Mouse (Mus musculus): ENCODE data around the gene Apobr. TPM values are rescaled to one million over a fixed set of nuclear protein-coding genes. Genes with fewer than 3 reads are reported as not detected.

Gene Apobr
- polyA plus RNA-seq (2015; fragmentation: Nextera tagmentation; extraction: Ambion mirVana): 2.3 and 2.5 TPM in 2 replicates

- no peaks in the 10 kb centered on the region for H3K9me3 ChIP-seq (replicated peaks)
- 0 out of 2 replicates have a peak, but pooled peaks cover 6% of the 10 kb centered on the region for H3K36me3 ChIP-seq (replicated peaks)
- H3K4me2 ChIP-seq: peak within 1 kb of the TSS; percentile 89
- WGBS (ENCODE audit: insufficient replicate concordance): 22% methylated on average over 8 of the region's 8 CpGs
- peak within 1 kb of the TSS; percentile 61 for H3K4me3 ChIP-seq (replicated peaks)
- H3K9ac ChIP-seq: peak within 1 kb of the TSS; percentile 9; the same call in 1 of the 2 replicates
- ATAC-seq (ENCODE audit: insufficient read depth): no peak
- H3K27ac ChIP-seq (replicated peaks): peak within 1 kb of the TSS; percentile 68
- peaks cover 28% of the 10 kb centered on the region for H3K4me1 ChIP-seq (replicated peaks)
- peaks cover 15% of the 10 kb centered on the region; the same call in 1 of the 2 replicates for H3K27me3 ChIP-seq
Measured at GRCm38 (mm10) chr7:126584506-126584977, at the start of gene Apobr. Gene Apobr (plus strand): TSS chr7:126584942.

- H3K9ac ChIP-seq: no peak overlapping the region
- H3K4me3 ChIP-seq (replicated peaks): peak overlapping the region; percentile 47
- no peak for ATAC-seq (ENCODE audit: insufficient read depth)
- peak overlapping the region; percentile 74 for H3K4me2 ChIP-seq
- 0 out of 2 replicates have a peak, but pooled peaks cover 5% of the 10 kb centered on the region for H3K4me1 ChIP-seq (replicated peaks)
- H3K27ac ChIP-seq (replicated peaks): no peak overlapping the region
- peaks cover 28% of the 10 kb centered on the region for H3K27me3 ChIP-seq
- no peaks in the 10 kb centered on the region for H3K9me3 ChIP-seq (replicated peaks)
- no peaks in the 10 kb centered on the region for H3K36me3 ChIP-seq (replicated peaks)
- 1% methylated on average over 28 of the region's 28 CpGs for WGBS (ENCODE audit: insufficient replicate concordance)
Measured at GRCm38 (mm10) chr7:126535766-126536165, 49.0 kb upstream of the Apobr start.

GRCm38 (mm10) chr7:126536466-126536865 lies 48.3 kb upstream of the Apobr start:
- Histone ChIP-seq H3K4me2 (peak overlapping the region; percentile 74), H3K4me3 (replicated peaks) (peak overlapping the region; percentile 47; the same call in 1 of the 2 replicates), H3K9me3 (replicated peaks) (no peaks in the 10 kb centered on the region), H3K27me3 (peaks cover 28% of the 10 kb centered on the region), H3K4me1 (replicated peaks) (0 out of 2 replicates have a peak, but pooled peaks cover 5% of the 10 kb centered on the region), H3K36me3 (replicated peaks) (no peaks in the 10 kb centered on the region), H3K27ac (replicated peaks) (no peak overlapping the region), H3K9ac (no peak overlapping the region)
- WGBS (ENCODE audit: insufficient replicate concordance): 63% methylated on average over 9 of the region's 9 CpGs
- no peak for ATAC-seq (ENCODE audit: insufficient read depth)

DNA sequence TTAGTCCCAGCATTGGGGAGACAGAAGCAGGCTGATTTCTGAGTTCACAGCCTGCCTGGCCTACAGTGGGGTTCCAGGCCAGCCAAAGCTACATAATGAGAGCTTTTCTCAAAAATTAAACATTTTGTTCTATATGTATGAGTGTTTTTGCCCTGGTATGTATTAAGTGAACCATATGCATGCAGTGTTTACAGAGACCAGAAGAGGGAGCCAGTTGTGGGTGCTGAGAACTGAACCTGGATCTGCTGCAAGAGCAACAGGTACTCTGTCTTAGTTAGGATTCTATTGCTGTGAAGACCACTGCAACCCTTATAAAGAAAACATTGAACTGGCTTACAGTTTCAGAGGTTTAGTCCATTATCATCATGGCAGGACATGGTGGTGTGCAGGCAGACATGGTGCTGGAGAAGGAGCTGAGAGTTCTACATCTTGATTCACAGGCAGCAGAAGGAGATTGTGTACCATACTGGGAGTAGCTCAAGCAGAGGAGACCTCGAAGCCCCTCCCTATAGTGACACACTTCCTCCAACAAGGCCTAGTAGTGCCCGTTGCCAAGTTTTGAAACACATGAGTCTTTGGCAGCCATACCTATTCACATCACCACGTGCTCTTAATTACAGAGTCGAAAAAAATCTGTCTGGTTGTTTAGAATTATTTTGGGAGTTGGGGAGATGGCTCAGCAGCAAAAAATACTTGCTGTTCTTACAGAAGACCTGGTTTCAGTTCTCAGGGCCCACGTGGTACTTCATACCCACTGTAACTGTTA lies 46.7 kb upstream of the Apobr start:
- WGBS (ENCODE audit: insufficient replicate concordance): 54% methylated on average over 5 of the region's 5 CpGs
- 0 out of 2 replicates have a peak, but pooled peaks cover 5% of the 10 kb centered on the region for H3K4me1 ChIP-seq (replicated peaks)
- H3K9ac ChIP-seq: no peak overlapping the region
- H3K27me3 ChIP-seq: peaks cover 28% of the 10 kb centered on the region
- no peak for ATAC-seq (ENCODE audit: insufficient read depth)
- no peak overlapping the region for H3K4me2 ChIP-seq
- no peaks in the 10 kb centered on the region for H3K36me3 ChIP-seq (replicated peaks)
- no peaks in the 10 kb centered on the region for H3K9me3 ChIP-seq (replicated peaks)
- H3K27ac ChIP-seq (replicated peaks): no peak overlapping the region
- no peak overlapping the region for H3K4me3 ChIP-seq (replicated peaks)

DNA sequence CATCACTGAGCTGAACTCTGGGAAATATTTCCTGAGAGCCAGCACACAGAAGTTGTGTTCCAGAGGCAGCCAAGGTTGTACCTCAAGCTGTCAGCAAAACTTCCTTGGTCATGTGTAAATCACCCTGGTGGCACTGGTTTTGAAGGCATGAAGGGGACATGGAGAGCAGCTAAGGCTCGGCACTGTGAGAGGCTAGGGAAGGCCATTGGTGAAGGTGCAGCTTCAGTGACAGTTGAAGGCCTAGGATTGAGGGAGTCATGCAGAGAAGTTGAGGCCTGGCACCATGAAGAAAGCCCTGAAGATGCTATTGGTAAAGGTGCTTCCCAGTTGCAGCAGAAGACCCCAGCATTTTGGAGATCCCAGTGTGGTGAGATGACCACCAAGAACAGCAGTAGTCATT lies 43.1 kb upstream of the Apobr start:
- no peaks in the 10 kb centered on the region for H3K9me3 ChIP-seq (replicated peaks)
- no peak overlapping the region for H3K4me3 ChIP-seq (replicated peaks)
- 0 out of 2 replicates have a peak, but pooled peaks cover 5% of the 10 kb centered on the region for H3K4me1 ChIP-seq (replicated peaks)
- 38% methylated on average over 1 of the region's 1 CpGs for WGBS (ENCODE audit: insufficient replicate concordance)
- peaks cover 6% of the 10 kb centered on the region for H3K27me3 ChIP-seq
- H3K27ac ChIP-seq (replicated peaks): no peak overlapping the region
- no peak overlapping the region for H3K9ac ChIP-seq
- H3K4me2 ChIP-seq: no peak overlapping the region
- ATAC-seq (ENCODE audit: insufficient read depth): no peak
- H3K36me3 ChIP-seq (replicated peaks): peaks cover 26% of the 10 kb centered on the region

DNA sequence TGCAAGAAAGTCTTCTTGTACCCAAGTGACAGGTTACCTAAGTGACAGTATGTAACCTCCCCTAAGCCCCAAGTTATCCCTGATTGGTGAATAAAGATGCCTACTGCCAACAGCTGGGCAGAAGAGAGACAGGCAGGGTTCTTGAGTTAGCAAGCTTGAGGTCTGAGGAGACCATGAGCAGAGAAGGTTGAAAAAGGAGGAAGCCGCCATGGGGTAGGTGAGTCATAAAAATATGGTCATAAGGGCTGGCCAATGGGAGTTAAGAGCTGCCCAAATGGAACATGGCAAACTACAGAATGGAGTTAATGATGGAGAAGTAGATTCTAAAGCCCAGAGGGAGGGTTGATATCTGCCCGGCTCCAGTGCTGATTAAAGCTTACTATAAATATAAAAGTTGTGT lies 39.1 kb upstream of the Apobr start:
- Histone ChIP-seq H3K9ac (no peak overlapping the region), H3K4me3 (replicated peaks) (no peak overlapping the region), H3K27ac (replicated peaks) (no peak overlapping the region), H3K36me3 (replicated peaks) (peaks cover 66% of the 10 kb centered on the region), H3K4me1 (replicated peaks) (no peaks in the 10 kb centered on the region), H3K27me3 (no peaks in the 10 kb centered on the region), H3K9me3 (replicated peaks) (no peaks in the 10 kb centered on the region), H3K4me2 (no peak overlapping the region)
- no peak for ATAC-seq (ENCODE audit: insufficient read depth)
- 80% methylated on average over 2 of the region's 2 CpGs for WGBS (ENCODE audit: insufficient replicate concordance)

- no peak overlapping the region for H3K9ac ChIP-seq
- no peak overlapping the region for H3K4me2 ChIP-seq
- H3K4me3 ChIP-seq (replicated peaks): no peak overlapping the region
- H3K4me1 ChIP-seq (replicated peaks): no peaks in the 10 kb centered on the region
- no peaks in the 10 kb centered on the region for H3K9me3 ChIP-seq (replicated peaks)
- WGBS (ENCODE audit: insufficient replicate concordance): 82% methylated on average over 1 of the region's 1 CpGs
- H3K27me3 ChIP-seq: no peaks in the 10 kb centered on the region
- no peak overlapping the region for H3K27ac ChIP-seq (replicated peaks)
- no peak for ATAC-seq (ENCODE audit: insufficient read depth)
- peaks cover 96% of the 10 kb centered on the region for H3K36me3 ChIP-seq (replicated peaks)
Measured at GRCm38 (mm10) chr7:126554796-126555195, 29.9 kb upstream of the Apobr start.

DNA sequence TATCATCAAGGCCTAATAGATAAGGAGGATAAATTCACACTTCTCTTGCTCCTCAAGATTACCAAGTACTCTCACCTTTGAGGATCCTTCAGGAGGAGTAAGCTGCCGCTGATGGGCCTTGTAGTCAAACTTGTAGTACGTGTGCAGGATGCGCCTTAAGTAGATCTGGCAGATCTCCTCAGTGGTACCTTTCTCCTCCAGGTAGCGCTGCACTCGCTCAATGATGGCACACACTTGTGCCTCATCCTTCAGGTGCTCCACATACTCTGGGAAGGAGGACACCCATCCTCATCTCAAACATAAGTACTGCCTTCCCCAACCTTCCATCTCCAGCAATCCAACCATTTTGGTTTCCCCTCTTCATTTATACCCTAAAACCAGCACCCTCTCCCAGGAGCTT lies 28.1 kb upstream of the Apobr start:
- peaks cover 95% of the 10 kb centered on the region for H3K36me3 ChIP-seq (replicated peaks)
- no peak for ATAC-seq (ENCODE audit: insufficient read depth)

GRCm38 (mm10) chr7:126565693-126566092 lies 19.0 kb upstream of the Apobr start:
- Histone ChIP-seq H3K4me3 (replicated peaks) (peak overlapping the region; percentile 86), H3K27ac (replicated peaks) (peak overlapping the region; percentile 82), H3K9ac (peak overlapping the region; percentile 91), H3K4me1 (replicated peaks) (peaks cover 18% of the 10 kb centered on the region), H3K9me3 (replicated peaks) (no peaks in the 10 kb centered on the region), H3K27me3 (no peaks in the 10 kb centered on the region), H3K4me2 (peak overlapping the region; percentile 74), H3K36me3 (replicated peaks) (peaks cover 41% of the 10 kb centered on the region)
- peak; percentile 30 for ATAC-seq (ENCODE audit: insufficient read depth)
- WGBS (ENCODE audit: insufficient replicate concordance): 1% methylated on average over 28 of the region's 28 CpGs

More for the DNA sequence above, 28.1 kb upstream of the Apobr start:
- H3K9ac ChIP-seq: no peak overlapping the region
- 88% methylated on average over 5 of the region's 5 CpGs for WGBS (ENCODE audit: insufficient replicate concordance)
- H3K9me3 ChIP-seq (replicated peaks): no peaks in the 10 kb centered on the region
- H3K4me1 ChIP-seq (replicated peaks): no peaks in the 10 kb centered on the region
- H3K4me3 ChIP-seq (replicated peaks): no peak overlapping the region
- no peaks in the 10 kb centered on the region for H3K27me3 ChIP-seq
- no peak overlapping the region for H3K4me2 ChIP-seq
- no peak overlapping the region for H3K27ac ChIP-seq (replicated peaks)

DNA sequence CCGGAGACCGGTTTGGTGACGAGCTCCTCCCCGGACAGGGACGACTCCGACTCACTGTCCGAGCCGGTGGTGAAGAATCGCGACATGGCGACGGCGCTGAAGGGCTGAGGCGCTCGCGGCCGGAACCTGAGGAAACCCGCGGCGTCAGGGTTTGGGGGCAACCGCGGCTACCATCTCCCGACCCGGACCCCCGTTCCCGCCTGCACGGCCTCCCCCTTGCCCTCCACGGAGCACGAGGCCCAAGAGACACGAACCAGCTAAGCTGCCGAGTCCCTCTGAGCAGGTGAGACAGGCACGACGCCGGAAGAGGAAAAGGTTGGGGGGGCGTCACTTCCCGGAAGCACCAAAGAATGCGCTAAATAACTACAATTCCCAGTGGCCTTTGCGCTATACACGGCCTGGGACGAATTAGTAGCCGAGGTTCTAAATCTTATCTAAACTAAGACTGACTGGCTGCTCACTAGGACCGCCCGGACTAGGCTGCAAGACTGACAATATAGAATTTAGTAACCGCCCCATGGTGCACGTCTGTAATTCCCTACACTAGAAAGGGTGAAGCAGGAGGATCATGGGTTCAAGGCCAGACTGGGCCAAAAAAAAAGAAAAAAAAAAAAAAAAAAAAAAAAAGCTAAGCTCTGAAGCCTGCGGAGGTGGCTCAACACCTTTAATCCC lies 18.5 kb upstream of the Apobr start, which contains the start of gene Eif3c:
Eif3c (minus strand) TSS at position 318 of the 672 bp plus-strand sequence.
- Histone ChIP-seq H3K27ac (replicated peaks) (peak within 1 kb of the TSS; percentile 82), H3K4me3 (replicated peaks) (peak within 1 kb of the TSS; percentile 86), H3K27me3 (no peaks in the 10 kb centered on the region), H3K36me3 (replicated peaks) (peaks cover 35% of the 10 kb centered on the region), H3K9ac (peak within 1 kb of the TSS; percentile 91), H3K4me2 (peak within 1 kb of the TSS; percentile 74), H3K9me3 (replicated peaks) (no peaks in the 10 kb centered on the region), H3K4me1 (replicated peaks) (peaks cover 18% of the 10 kb centered on the region)
- peak; percentile 97 for ATAC-seq (ENCODE audit: insufficient read depth)
- under 1% methylated on average over 46 of the region's 46 CpGs for WGBS (ENCODE audit: insufficient replicate concordance)

DNA sequence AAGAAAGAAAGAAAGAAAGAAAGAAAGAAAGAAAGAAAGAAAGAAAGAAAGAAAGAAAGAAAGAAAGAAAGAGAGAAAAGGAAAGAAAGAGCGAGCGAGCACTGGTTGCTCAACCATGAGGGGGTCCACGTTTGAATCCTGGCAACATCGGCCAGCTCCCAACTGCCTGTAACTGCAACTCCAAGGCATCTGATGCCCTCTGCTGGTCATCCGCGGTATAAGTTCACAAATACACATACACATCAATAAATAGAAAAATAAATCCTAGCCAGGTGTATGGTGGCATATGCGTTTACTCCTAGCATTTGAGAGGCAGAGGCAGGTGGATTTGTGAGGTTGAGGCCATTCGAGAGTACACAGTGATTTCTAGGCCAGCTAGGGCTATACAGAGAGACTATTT lies 7.8 kb upstream of the Apobr start:
- H3K36me3 ChIP-seq (replicated peaks): peaks cover 37% of the 10 kb centered on the region
- 49% methylated on average over 8 of the region's 8 CpGs for WGBS (ENCODE audit: insufficient replicate concordance)
- H3K4me2 ChIP-seq: no peak overlapping the region
- no peaks in the 10 kb centered on the region for H3K9me3 ChIP-seq (replicated peaks)
- ATAC-seq (ENCODE audit: insufficient read depth): no peak
- H3K4me1 ChIP-seq (replicated peaks): no peaks in the 10 kb centered on the region
- H3K9ac ChIP-seq: no peak overlapping the region
- no peak overlapping the region for H3K27ac ChIP-seq (replicated peaks)
- no peaks in the 10 kb centered on the region for H3K27me3 ChIP-seq
- no peak overlapping the region for H3K4me3 ChIP-seq (replicated peaks)
